In genomic region chr19:28591736-28592477, GRCm38 (mm10) we compare ENCODE assay signal across 20 mouse cellular contexts.
DNase-seq lines count a peak whose midpoint lies in the region; ATAC-seq and TF ChIP-seq lines count a peak whose summit lies in the region.
"Had no signal": no experiment of that assay in that cellular context is flagged by ENCODE, and none has a peak within 500 bp of the region (broad histone marks: within the 10 kb centered on the region; RNA-seq: fewer than 3 reads in every experiment).

No protein-coding gene starts in this region.

- H3K9me3 ChIP-seq in lung, postnatal 0 days (ENCODE audit: low read length) = no peaks in the 10 kb centered on the region
- H3K9me3 ChIP-seq: embryonic facial prominence, embryonic 10.5 days; forebrain, embryonic 15.5 days; hindbrain, embryonic 12.5 days had no signal

- intact Hi-C loops in heart, postnatal 25 days (cut with DNase I) = no loop called here

- no peak overlapping the region for H3K4me3 ChIP-seq in lung, postnatal 0 days (ENCODE audit: low read depth, low read length)
- H3K4me3 ChIP-seq: embryonic facial prominence, embryonic 10.5 days; erythroblast, embryonic 14.5 days; forebrain, embryonic 15.5 days; heart, adult 2 months; hindbrain, embryonic 12.5 days had no signal

- H3K27me3 ChIP-seq in lung, postnatal 0 days (replicated peaks; ENCODE audit: insufficient read depth, low read length) = no peaks in the 10 kb centered on the region
- H3K27me3 ChIP-seq: CH12.LX; hindbrain, embryonic 12.5 days had no signal

- TF ChIP-seq EP300 in lung, postnatal 0 days (IDR thresholded peaks at IDR 0.05) = peak; percentile 69

- 77% methylated on average over 7 of the region's 7 CpGs for WGBS in lung, postnatal 0 days

- peak; percentile 63 for DNase-seq in heart, adult 11 months
- no peak for DNase-seq in heart, postnatal 25 days (ENCODE audit: low spot score)
- peak; percentile 9 for DNase-seq in lung, postnatal 0 days (ENCODE audit: low spot score)
- no peak for DNase-seq in lung, postnatal 10 days
- peak; percentile 39 for DNase-seq in lung, postnatal 25 days (ENCODE audit: low spot score)
- DNase-seq in left cerebral cortex, adult 11 months (ENCODE audit: low spot score) = no peak
- no peak for DNase-seq in neural tube, embryonic 10.5 days (ENCODE audit: extremely low spot score, low spot score)
- DNase-seq: adrenal gland, adult 8-10 months; adrenal gland, postnatal 36 days; cerebellum, adult 2 months; cerebellum, postnatal 10 days; heart, adult 2 months; heart, postnatal 4 days had no signal

- H3K9ac ChIP-seq in lung, postnatal 0 days (replicated peaks; ENCODE audit: low read depth) = no peak overlapping the region
- H3K9ac ChIP-seq: forebrain, embryonic 15.5 days; hindbrain, embryonic 12.5 days had no signal

- no peak overlapping the region for H3K27ac ChIP-seq in lung, postnatal 0 days (ENCODE audit: low read length)
- H3K27ac ChIP-seq: embryonic facial prominence, embryonic 10.5 days; forebrain, embryonic 15.5 days; heart, adult 2 months; hindbrain, embryonic 12.5 days had no signal

- TF ChIP-seq CTCF in lung, postnatal 0 days (IDR thresholded peaks at IDR 0.05) = no peak

- H3K36me3 ChIP-seq in lung, postnatal 0 days (ENCODE audit: insufficient read depth, low read length) = no peaks in the 10 kb centered on the region
- H3K36me3 ChIP-seq: embryonic facial prominence, embryonic 10.5 days; forebrain, embryonic 15.5 days; hindbrain, embryonic 12.5 days had no signal

- H3K4me1 ChIP-seq in lung, postnatal 0 days (ENCODE audit: insufficient read depth, low read depth, low read length) = peaks cover 5% of the 10 kb centered on the region; the same call in 1 of the 2 replicates
- H3K4me1 ChIP-seq: embryonic facial prominence, embryonic 10.5 days; forebrain, embryonic 15.5 days; hindbrain, embryonic 12.5 days had no signal

- ATAC-seq in lung, postnatal 0 days = peak; percentile 47
- ATAC-seq: forebrain, embryonic 15.5 days; hindbrain, embryonic 16.5 days had no signal

- H3K4me2 ChIP-seq in lung, postnatal 0 days (replicated peaks; ENCODE audit: low read depth, low read length) = no peak overlapping the region
- H3K4me2 ChIP-seq: forebrain, embryonic 15.5 days; heart, embryonic 11.5 days; hindbrain, embryonic 12.5 days had no signal

Comparison
In these comparisons a context has a peak if more than half of its experiments do, and no peak if none do; other contexts are left out.
1. DNase-seq: peak in heart, adult 11 months (single experiment), lung, postnatal 0 days (single experiment) and lung, postnatal 25 days (single experiment); none in heart, postnatal 25 days (single experiment), lung, postnatal 10 days (single experiment), left cerebral cortex, adult 11 months (single experiment) and neural tube, embryonic 10.5 days (single experiment).